Mouse (Mus musculus) midbrain, embryonic 13.5 days (tissue): ENCODE data around the gene Actrt3. TPM values are rescaled to one million over a fixed set of nuclear protein-coding genes. Genes with fewer than 3 reads are reported as not detected.
"Not testable (repeated sequence)": the region's sequence is repeated elsewhere in the genome, so short reads cannot be mapped to it uniquely, and the experiment has no call there.

ENCODE experiments used
- ATAC-seq: fragments of 200-750 bp; cut with Nextera tagmentation; 2 replicates; pipeline ENCODE4 v1.8.0; 2017; ENCODE audit warnings: mild to moderate bottlenecking, moderate TSS enrichment, moderate library complexity
- H3K27ac ChIP-seq: fragments of 300-500 bp; sonication (generic); 2 replicates; pipeline ENCODE4 v1.5.1; 2015; ENCODE audit warnings: inconsistent platforms, mild to moderate bottlenecking, moderate library complexity
- H3K27me3 ChIP-seq: fragments of 300-500 bp; sonication (generic); 2 replicates; pipeline ENCODE4 v1.6.1; 2015; ENCODE audit warnings: mild to moderate bottlenecking, inconsistent platforms
- H3K36me3 ChIP-seq: fragments of 300-500 bp; sonication (generic); 2 replicates; pipeline ENCODE4 v1.6.1; 2015; ENCODE audit warnings: mild to moderate bottlenecking, inconsistent platforms
- H3K4me1 ChIP-seq: fragments of 300-500 bp; sonication (generic); replicated peaks from 2 replicates; pipeline ENCODE4 v1.6.1; 2015; ENCODE audit warnings: inconsistent platforms
- H3K4me2 ChIP-seq: fragments of 300-500 bp; sonication (generic); replicated peaks from 2 replicates; pipeline ENCODE4 v1.6.1; 2015; ENCODE audit warnings: moderate library complexity, mild to moderate bottlenecking, inconsistent platforms
- H3K4me3 ChIP-seq: fragments of 300-500 bp; sonication (generic); replicated peaks from 2 replicates; pipeline ENCODE4 v1.5.1; 2015; ENCODE audit warnings: mild to moderate bottlenecking, inconsistent platforms
- H3K9ac ChIP-seq: fragments of 300-500 bp; sonication (generic); replicated peaks from 2 replicates; pipeline ENCODE4 v1.6.1; 2015; ENCODE audit warnings: mild to moderate bottlenecking, inconsistent platforms
- H3K9me3 ChIP-seq: fragments of 300-500 bp; sonication (generic); 2 replicates; pipeline ENCODE4 v1.6.1; 2016; ENCODE audit warnings: mild to moderate bottlenecking, inconsistent platforms
- WGBS: fragments of 180-500 bp; shearing (Covaris S2); methylation state at CpG from one replicate; pipeline ENCODE4 v1.1.7; 2015; 5-methylcytosine and 5-hydroxymethylcytosine counted together
- polyA plus RNA-seq: library from polyadenylated mRNA; unstranded; fragments of >200 nt; fragmentation: Nextera tagmentation; extraction: Ambion mirVana; gene quantifications from 2 replicates; pipeline ENCODE4 v1.2.1, GENCODE M21; 2015

The Actrt3 gene
- polyA plus RNA-seq, 1 experiment from 2014 or later, result 0.17 TPM

- ATAC-seq, result peak; percentile 96
Observed at GRCm38 (mm10) chr3:30602065-30602739, 2.5 kb upstream of the Actrt3 start, which contains the start of gene Mynn. Gene Mynn (plus strand): TSS chr3:30602065.

GRCm38 (mm10) chr3:30601610-30602064 is 1.9 kb upstream of the Actrt3 start:
- ATAC-seq, result no peak
- H3K9me3 ChIP-seq, result no peaks in the 10 kb centered on the region
- peaks cover 34% of the 10 kb centered on the region for H3K4me1 ChIP-seq
- WGBS, result 1% methylated on average over 13 of the region's 13 CpGs
- peak overlapping the region; percentile 92 for H3K4me3 ChIP-seq
- H3K9ac ChIP-seq, result peak overlapping the region; percentile 90
- peak overlapping the region; percentile 83 for H3K4me2 ChIP-seq
- H3K36me3 ChIP-seq, result peaks cover 15% of the 10 kb centered on the region
- peaks cover 17% of the 10 kb centered on the region; the same call in 1 of the 2 replicates for H3K27me3 ChIP-seq
- H3K27ac ChIP-seq, result peak overlapping the region; percentile 96

More at GRCm38 (mm10) chr3:30602065-30602739, 2.5 kb upstream of the Actrt3 start, which contains the start of gene Mynn:
- WGBS, result under 1% methylated on average over 40 of the region's 40 CpGs
- Histone ChIP-seq H3K36me3 (peaks cover 18% of the 10 kb centered on the region), H3K4me1 (peaks cover 34% of the 10 kb centered on the region), H3K27ac (peak within 1 kb of the TSS; percentile 96), H3K9me3 (no peaks in the 10 kb centered on the region), H3K27me3 (peaks cover 16% of the 10 kb centered on the region; the same call in 1 of the 2 replicates), H3K4me3 (peak within 1 kb of the TSS; percentile 92), H3K4me2 (peak within 1 kb of the TSS; percentile 83), H3K9ac (peak within 1 kb of the TSS; percentile 90)

- ATAC-seq, result no peak
- peak overlapping the region; percentile 83 for H3K4me2 ChIP-seq
- under 1% methylated on average over 17 of the region's 17 CpGs for WGBS
- peak overlapping the region; percentile 65; the same call in 1 of the 2 replicates for H3K27ac ChIP-seq
- H3K4me3 ChIP-seq, result peak overlapping the region; percentile 92
- H3K27me3 ChIP-seq, result peaks cover 17% of the 10 kb centered on the region; the same call in 1 of the 2 replicates
- H3K9ac ChIP-seq, result no peak overlapping the region
- peaks cover 34% of the 10 kb centered on the region for H3K4me1 ChIP-seq
- H3K9me3 ChIP-seq, result no peaks in the 10 kb centered on the region
- H3K36me3 ChIP-seq, result peaks cover 12% of the 10 kb centered on the region
Observed at GRCm38 (mm10) chr3:30601175-30601574, 1.4 kb upstream of the Actrt3 start.

- ATAC-seq, result no peak
- peak overlapping the region; percentile 92 for H3K4me3 ChIP-seq
- under 1% methylated on average over 14 of the region's 14 CpGs for WGBS
- H3K4me2 ChIP-seq, result peak overlapping the region; percentile 83
- peak overlapping the region; percentile 69; the same call in 1 of the 2 replicates for H3K9ac ChIP-seq
- H3K27me3 ChIP-seq, result peaks cover 17% of the 10 kb centered on the region; the same call in 1 of the 2 replicates
- peak overlapping the region; percentile 52; the same call in 1 of the 2 replicates for H3K27ac ChIP-seq
- peaks cover 35% of the 10 kb centered on the region for H3K4me1 ChIP-seq
- H3K36me3 ChIP-seq, result peaks cover 10% of the 10 kb centered on the region
- H3K9me3 ChIP-seq, result no peaks in the 10 kb centered on the region
Observed at GRCm38 (mm10) chr3:30600717-30601116, 978 bp upstream of the Actrt3 start.

- ATAC-seq, result no peak
- Histone ChIP-seq H3K4me3 (no peak overlapping the region), H3K27me3 (peaks cover 17% of the 10 kb centered on the region; the same call in 1 of the 2 replicates), H3K9ac (no peak overlapping the region), H3K4me2 (no peak overlapping the region), H3K27ac (no peak overlapping the region), H3K36me3 (no peaks in the 10 kb centered on the region), H3K9me3 (no peaks in the 10 kb centered on the region), H3K4me1 (peaks cover 16% of the 10 kb centered on the region)
- WGBS, result 77% methylated on average over 7 of the region's 7 CpGs
Observed at GRCm38 (mm10) chr3:30597271-30597670, 2.5 kb downstream of the Actrt3 start.

- H3K4me1 ChIP-seq, result peaks cover 16% of the 10 kb centered on the region
- no peaks in the 10 kb centered on the region for H3K9me3 ChIP-seq
- under 1% methylated on average over 61 of the region's 62 CpGs for WGBS
- peak overlapping the region; percentile 85 for H3K9ac ChIP-seq
- peak overlapping the region; percentile 74 for H3K27ac ChIP-seq
- H3K4me3 ChIP-seq, result peak overlapping the region; percentile 63
- ATAC-seq, result peak; percentile 77
- peaks cover 17% of the 10 kb centered on the region; the same call in 1 of the 2 replicates for H3K27me3 ChIP-seq
- H3K4me2 ChIP-seq, result peak overlapping the region; percentile 70
- no peaks in the 10 kb centered on the region for H3K36me3 ChIP-seq
Observed at GRCm38 (mm10) chr3:30595111-30595832, 4.5 kb downstream of the Actrt3 start.

- Histone ChIP-seq H3K27ac (no peak overlapping the region), H3K4me1 (peaks cover 4% of the 10 kb centered on the region; the same call in 1 of the 2 replicates), H3K4me3 (no peak overlapping the region), H3K4me2 (no peak overlapping the region), H3K9me3 (no peaks in the 10 kb centered on the region), H3K36me3 (no peaks in the 10 kb centered on the region), H3K27me3 (peaks cover 15% of the 10 kb centered on the region; the same call in 1 of the 2 replicates), H3K9ac (no peak overlapping the region)
- no peak for ATAC-seq
- WGBS, result 70% methylated on average over 4 of the region's 4 CpGs
Observed at GRCm38 (mm10) chr3:30593719-30594485, 5.8 kb downstream of the Actrt3 start.

GRCm38 (mm10) chr3:30592418-30592853 is 7.3 kb downstream of the Actrt3 start:
- H3K4me3 ChIP-seq, result no peak overlapping the region
- ATAC-seq, result peak; percentile 64
- no peaks in the 10 kb centered on the region for H3K9me3 ChIP-seq
- no peaks in the 10 kb centered on the region for H3K36me3 ChIP-seq
- no peak overlapping the region for H3K9ac ChIP-seq
- no peak overlapping the region for H3K27ac ChIP-seq
- peaks cover 4% of the 10 kb centered on the region; the same call in 1 of the 2 replicates for H3K4me1 ChIP-seq
- no peak overlapping the region for H3K4me2 ChIP-seq
- peaks cover 3% of the 10 kb centered on the region; the same call in 1 of the 2 replicates for H3K27me3 ChIP-seq
- 0% methylated on average over 2 of the region's 2 CpGs for WGBS

GRCm38 (mm10) chr3:30588865-30589264 is 10.9 kb downstream of the Actrt3 start:
- H3K36me3 ChIP-seq, result no peaks in the 10 kb centered on the region
- H3K27me3 ChIP-seq, result no peaks in the 10 kb centered on the region
- H3K27ac ChIP-seq, result no peak overlapping the region
- H3K4me3 ChIP-seq, result no peak overlapping the region
- no peaks in the 10 kb centered on the region for H3K4me1 ChIP-seq
- no peak overlapping the region for H3K9ac ChIP-seq
- no peak for ATAC-seq
- H3K4me2 ChIP-seq, result no peak overlapping the region
- 88% methylated on average over 6 of the region's 6 CpGs for WGBS
- no peaks in the 10 kb centered on the region for H3K9me3 ChIP-seq

GRCm38 (mm10) chr3:30573549-30573948 is 26.2 kb downstream of the Actrt3 start:
- Histone ChIP-seq H3K4me3 (no peak overlapping the region), H3K27ac (no peak overlapping the region), H3K27me3 (no peaks in the 10 kb centered on the region), H3K4me2 (no peak overlapping the region), H3K4me1 (no peaks in the 10 kb centered on the region), H3K36me3 (no peaks in the 10 kb centered on the region), H3K9me3 (no peaks in the 10 kb centered on the region), H3K9ac (no peak overlapping the region)
- WGBS, result 12% methylated on average over 2 of the region's 2 CpGs
- no peak for ATAC-seq

- not testable (repeated sequence) for ATAC-seq, H3K27ac ChIP-seq, H3K36me3 ChIP-seq, H3K9me3 ChIP-seq, H3K4me1 ChIP-seq, H3K9ac ChIP-seq, H3K4me2 ChIP-seq, H3K27me3 ChIP-seq, H3K4me3 ChIP-seq
- WGBS, result 11% methylated on average over 1 of the region's 2 CpGs
Observed at GRCm38 (mm10) chr3:30566333-30566732, 33.4 kb downstream of the Actrt3 start.
